Mouse (Mus musculus) retina, postnatal 7 days (tissue): ENCODE measurements around the gene Ccdc60.
A peak's percentile ranks its signal among the peaks of the same experiment; 100 is the strongest.
"Not testable (repeated sequence)": the region's sequence is repeated elsewhere in the genome, so short reads cannot be mapped to it uniquely, and the experiment has no call there.

Experiments
- DNase-seq: peaks from one replicate; pipeline ENCODE4 v3.0.0-alpha.2; 2012; ENCODE audit warnings: low read depth, low spot score

Ccdc60 gene

DNA sequence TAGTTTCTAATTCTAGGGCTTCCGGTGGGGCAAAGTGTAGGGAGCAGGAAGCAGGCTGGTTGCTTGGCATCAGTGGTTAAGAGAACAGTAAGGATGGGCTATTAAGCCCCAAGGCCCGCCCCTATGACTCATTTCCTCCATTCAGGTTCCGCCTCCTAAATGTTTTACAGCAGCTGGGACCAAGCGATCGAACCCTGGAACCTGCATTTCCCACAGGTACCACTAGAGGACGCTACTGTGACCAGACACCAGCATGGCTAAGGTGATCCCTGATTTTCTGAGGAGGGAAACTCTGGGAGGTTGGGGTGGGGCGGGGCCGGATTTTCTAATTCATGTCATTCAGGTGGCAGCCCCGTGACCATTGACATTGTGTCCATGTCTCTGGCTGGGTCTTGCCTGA, 96.1 kb downstream of the Ccdc60 start:
- DNase-seq = no peak

DNA sequence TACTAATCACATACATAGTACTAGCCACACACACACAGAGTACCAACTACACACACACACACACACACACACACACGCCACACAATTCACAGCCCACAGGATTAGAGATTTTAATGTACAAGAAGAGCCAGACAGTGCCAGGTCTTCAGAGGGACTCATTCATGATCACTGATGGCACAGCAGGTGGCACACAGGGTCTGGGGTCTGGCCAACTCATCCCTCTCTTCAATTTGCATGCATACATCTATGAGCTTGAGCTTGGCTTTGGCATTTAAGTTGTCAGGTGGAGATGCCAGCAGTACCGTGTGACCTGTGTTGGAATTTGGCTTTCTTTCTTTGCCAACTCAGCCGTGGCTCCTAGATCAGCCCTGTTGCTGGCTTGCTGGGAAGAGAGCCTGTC, 97.2 kb downstream of the Ccdc60 start:
- no peak for DNase-seq

DNA sequence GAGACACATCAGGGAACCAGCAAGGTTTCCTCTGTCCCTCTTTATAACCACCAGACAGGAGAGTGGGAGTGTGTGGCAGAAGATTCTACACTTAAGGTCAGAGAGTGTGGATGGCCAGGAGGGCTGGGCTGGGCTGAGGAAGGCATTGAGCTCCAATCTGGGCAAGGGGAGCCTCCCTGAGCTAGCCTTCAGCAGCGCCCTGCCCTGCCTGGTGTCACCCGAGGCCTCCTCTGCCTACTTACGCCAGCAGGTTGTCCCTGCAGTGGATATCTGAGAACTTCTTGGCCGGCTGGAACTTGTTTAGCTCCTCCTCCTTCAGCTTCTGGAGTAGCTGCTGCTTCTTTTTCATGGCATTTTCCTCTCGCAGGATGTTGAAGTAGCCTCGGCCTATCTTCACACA, 99.0 kb downstream of the Ccdc60 start:
- DNase-seq = no peak

DNA sequence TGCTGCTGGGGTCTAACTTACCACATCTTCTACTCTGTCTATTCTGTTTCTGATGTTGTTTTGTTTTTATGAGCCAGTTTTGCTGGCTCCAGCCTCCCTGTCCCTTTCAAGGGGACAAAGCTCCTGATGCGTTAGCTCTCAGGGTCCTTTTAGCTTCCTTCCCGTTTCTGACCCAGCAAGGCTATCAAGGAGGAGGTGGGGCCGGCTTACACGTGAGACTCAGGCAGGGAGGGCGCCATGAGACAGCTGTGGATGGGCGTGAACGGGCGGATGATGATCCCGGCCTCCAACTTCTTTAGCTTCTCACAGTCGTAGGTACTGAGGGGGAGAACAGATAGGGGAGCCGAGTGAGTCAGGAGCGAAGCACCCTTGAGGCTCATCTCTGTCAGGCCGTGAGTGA, 108.2 kb downstream of the Ccdc60 start:
- DNase-seq = no peak

DNA sequence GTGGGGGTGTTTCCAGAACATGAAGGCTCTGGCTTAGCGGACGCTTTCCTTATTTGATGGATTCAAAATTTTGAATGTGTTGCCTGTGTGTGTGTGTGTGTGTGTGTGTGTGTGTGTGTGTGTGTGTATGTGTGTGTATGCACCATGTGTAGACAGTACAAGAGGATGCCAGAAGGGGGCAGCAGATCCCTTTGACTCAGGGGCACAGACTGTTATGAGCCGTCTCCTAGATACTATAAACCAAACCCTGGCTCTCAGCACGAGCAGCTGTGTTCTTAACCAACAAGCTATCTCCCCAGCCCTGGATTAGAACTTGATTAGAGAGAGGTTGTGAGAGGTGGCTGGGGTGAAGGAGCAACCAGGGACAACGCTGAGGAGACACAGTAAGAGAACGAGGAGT, 117.1 kb downstream of the Ccdc60 start:
- no peak for DNase-seq

DNA sequence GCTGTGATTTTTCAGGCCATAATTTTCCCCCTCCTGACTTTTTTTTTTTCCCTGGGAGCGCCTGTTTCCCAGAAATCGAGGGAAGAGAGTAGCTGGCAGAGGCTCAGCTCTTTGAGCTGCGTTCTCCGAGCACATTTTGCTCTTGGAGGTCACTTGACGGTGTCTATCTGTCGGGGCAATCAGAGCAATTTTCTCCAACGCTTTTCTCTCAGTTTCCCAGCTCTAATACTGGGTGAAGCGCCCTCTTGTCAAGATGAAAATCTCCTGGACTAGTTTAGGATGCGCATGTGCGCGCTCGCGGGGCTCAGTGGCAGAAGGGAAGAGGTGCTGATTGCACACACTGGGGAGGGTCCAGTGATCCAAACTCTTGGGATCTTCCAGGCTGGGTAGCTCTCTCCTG, 121.8 kb downstream of the Ccdc60 start:
- DNase-seq = no peak

DNA sequence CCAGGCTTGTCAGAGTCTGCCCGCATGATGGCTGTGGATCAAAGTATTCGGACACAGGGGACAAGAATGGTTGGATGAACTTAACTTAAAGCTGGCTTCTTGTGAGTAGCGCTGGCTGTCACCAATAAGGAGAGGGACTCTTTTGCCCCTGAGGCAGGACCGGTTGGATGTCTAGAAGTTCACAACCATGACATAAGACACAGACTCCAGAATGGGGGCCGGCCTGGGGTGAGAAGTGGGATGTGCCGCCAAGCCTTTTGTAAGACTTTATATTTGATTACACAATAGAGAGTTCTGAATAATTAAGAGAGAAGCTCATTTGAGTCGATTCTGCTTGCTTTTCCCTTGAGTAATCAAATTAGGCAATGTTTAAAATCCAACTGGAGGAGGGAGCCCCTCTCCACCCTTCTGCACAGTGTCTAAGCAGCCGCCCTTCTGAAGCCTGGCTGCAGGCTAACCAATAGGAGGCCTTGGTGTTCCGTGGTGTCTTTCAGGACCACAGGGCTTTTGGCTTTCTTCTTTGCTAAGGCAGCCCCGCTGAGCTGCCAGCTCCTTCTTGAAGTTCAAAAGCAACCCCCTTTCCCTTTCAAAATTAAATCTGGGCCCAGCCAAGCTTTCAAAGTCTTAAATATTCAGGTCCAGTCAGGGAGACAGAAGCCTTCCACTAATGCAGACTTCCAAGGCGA, 123.4 kb downstream of the Ccdc60 start:
- no peak for DNase-seq

DNA sequence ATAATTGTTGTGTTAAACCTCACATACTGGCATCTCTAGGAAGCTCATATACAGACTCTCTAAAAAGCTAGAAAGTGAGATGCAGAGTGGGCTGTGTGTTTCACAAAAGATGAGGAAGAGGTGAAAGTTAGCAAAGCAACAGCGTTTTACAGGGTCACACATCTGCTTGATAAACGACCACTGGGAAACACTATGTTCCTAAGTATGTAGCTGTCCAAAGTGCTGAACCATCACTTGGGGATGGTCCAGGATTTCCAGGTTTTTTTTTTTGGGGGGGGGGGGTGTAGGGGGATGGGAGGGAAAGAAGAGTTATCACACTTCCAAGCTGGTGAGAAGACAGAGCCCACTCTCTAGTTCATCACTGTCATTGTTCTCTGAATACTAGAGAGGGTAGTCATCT, 134.0 kb downstream of the Ccdc60 start:
- DNase-seq = no peak

DNA sequence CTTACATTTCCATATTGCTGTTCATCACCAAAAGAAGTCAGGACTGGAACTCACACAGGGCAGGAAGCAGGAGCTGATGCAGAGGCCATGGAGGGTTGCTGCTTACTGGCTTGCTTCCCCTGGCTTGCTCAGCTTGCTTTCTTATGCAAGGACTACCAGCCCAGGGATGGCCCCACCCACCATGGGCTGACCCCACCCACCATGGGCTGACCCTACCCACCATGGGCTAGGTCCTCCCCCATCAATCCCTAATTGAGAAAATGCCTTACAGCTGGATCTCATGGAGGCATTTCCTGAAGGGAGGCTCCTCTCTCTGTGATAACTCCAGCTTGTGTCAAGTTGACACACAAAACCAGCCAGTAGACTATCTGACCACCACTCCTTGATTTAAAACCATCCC, 142.3 kb downstream of the Ccdc60 start:
- not testable (repeated sequence) for DNase-seq

DNA sequence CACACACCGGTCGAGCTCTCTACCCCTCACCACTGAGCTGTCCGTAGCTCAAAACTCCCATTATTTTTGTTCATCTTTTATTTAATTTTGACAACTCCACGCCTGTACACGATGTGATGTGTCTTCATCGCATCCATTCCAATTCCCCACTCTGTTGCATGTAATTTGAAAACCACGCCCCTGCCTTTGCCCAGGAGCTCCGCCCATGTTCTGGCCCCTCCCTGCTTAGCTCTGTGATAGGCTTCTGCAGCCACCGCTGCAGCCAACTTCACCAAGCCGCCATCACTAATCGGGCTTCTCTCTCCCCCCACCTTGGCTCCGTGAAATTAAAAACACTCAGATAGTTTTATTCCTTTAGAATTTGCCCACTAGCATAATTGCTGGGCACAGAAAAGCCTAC, 144.1 kb downstream of the Ccdc60 start:
- no peak for DNase-seq

DNA sequence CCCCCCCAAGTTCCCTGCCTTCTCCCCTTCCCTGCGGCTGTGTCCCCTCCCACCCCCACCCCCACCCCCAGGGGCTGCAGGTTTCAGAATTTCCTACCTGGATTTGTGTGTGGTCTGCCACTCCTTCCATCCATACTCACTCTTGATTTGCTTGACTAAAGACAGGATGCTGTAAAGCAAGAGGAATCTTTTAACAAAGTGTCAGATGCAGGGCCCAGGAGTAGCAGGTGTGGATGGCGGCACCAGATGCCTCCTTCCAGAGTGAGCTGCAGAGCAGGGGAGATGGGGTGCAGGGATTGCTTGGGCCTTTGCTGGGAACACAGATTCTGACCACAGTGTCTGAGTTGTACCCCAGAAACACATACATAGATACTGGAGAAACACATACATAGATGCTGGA, 148.1 kb downstream of the Ccdc60 start:
- no peak for DNase-seq

DNA sequence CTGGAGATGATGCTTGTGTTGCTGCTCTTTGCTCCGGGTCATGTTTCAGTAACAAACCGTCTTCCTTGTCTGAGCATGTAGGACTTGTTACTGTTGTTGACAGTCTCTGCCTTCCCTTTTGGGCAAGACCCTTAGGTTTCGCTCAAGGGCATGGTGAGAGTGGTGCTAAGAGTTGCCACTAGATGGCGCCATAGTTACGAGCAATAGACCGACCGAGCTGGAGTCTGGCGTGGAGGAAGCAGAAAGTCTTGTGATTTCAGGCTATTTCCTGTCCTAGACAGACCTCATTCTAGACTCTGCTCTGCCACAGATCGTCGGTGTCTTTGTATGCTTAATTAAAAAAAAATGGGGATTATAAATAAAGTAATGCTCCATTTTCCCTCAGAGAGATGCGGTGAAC, 165.4 kb downstream of the Ccdc60 start:
- DNase-seq = peak; percentile 70

DNA sequence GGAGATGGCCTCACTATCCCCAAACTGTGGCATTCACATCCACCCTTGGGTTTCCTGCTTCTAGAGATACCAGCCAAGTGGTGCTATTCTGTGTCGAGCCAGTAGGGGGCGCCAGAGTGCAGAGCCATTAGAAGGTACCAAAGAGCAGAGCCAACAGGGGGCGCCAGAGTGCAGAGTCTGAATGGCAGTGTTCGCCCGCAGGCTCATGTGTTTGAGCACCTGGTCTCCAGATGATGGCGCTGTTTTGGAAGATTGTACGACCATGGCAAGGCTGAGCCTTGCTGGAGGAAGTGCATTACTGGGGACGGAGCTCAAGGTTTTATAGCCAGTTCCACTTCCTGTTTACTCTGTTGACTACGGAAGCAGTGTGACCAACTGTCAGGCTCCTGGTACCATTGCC, 172.2 kb downstream of the Ccdc60 start:
- peak; percentile 62 for DNase-seq

DNA sequence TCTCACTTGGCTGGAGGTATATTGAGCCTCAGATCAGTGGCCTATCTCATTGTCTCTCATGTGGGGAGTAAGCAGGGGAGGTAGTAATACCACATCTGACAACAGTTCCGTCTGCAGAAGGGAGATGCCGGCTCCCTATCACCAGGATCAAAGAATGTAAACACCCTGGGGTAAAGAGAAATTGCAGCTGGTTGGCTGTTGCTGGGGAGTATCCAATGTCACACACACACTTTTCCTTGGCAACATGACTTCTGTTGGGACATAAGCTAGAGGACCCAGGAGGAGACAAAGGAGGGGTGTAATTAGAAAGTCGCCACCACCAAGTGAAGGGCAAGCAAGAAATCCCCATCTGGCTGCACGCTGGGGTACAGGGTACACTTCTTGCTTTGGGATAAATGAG, 172.7 kb downstream of the Ccdc60 start:
- no peak for DNase-seq

DNA sequence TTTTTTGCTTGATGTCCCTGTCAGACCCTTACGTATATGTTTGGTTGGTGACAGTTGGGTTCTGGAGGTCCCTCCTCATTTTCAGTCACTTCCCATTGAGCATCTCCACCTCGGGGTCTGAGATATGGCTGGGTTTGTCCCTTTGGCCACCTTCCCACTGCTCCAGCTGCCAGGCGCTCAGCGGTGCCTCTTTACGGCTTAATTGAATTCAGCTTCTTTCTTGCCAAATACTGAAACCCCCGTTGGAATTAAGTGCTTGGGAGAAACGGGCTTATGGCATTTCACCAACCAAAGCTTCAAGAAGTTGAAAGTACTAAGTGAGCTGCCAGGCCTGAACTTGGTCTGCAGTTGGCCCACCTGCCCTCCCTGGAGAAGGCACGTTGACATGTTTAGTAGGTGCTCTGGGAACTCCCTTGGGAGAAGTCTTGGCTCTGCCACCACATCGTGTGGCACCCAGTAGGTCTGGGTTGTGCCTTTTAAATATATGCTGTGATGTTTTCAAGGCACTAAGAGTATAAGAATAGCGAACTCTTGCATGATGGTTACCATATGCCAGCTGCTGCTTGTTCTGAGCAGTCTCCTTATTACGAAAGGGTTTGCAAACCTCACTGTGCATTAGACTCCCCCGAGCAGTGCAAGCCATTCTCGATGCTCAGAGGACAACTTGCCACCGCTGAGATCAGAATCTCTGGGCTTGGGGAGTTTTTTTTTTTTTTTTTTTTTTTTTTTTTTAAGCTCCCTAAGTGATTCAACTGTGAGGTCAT, 173.5 kb downstream of the Ccdc60 start:
- DNase-seq = no peak

DNA sequence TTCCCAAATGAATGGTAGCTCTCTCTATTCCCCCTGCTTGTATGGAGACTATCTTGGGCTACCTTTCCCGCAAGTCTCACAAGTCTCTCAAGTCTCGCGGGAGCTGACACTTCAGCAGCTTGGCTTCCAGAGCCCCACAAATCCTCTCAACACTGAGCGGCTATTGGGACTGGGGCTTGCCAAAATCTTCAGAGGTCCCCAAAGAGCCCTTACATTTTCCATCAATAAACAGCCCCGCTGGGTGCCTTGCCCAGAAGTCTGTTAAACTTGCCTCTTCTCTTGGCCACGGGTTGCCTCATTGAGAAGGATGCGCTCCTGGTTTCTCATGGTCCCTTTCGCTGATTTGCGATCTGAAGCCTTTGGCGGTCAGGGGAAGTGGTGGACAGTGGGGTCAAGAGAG, 180.1 kb downstream of the Ccdc60 start:
- no peak for DNase-seq

DNA sequence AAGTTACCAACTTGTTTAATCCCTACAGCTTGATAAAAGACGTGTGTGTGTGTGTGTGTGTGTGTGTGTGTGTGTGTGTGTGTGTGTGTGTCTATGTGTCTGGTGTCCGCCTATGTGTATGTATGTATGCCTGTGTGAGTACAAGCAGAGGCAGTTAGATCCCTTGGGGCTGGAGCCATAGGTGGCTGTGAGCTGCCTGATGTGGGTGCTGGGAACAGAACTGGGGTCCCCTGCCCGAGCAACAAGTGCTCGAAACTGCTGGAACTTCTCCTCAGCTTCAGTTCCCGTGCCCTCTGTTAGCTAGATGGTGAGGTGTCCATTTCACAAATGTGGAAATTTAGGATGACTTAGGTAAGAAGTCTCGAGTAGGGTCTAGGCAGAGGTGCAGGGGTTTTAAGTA, 204.6 kb downstream of the Ccdc60 start:
- DNase-seq = no peak

DNA sequence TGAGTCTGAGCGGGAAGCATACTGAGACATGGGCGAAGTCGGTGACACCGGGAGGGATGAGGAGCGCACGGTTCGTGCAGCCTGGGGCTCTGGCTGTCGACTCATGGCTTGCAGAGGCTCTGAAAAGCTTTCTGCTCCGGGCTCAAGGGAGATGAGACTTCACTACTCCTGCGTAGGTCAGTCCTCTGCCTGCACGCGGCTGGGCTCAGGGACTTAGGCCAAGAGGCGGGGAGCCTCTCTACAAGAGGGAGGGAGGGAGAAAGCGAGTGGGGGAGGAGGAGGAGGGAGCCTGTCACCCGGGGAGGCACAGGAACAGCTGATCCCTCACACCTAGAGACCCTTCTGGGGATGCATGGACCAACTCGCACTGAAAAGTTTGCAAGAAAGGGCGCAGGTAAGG, 205.7 kb downstream of the Ccdc60 start, which contains the start of gene Tmem233:
TSS of gene Tmem233 (minus strand) at position 164 of the 400 bp plus-strand sequence.
- DNase-seq = no peak

DNA sequence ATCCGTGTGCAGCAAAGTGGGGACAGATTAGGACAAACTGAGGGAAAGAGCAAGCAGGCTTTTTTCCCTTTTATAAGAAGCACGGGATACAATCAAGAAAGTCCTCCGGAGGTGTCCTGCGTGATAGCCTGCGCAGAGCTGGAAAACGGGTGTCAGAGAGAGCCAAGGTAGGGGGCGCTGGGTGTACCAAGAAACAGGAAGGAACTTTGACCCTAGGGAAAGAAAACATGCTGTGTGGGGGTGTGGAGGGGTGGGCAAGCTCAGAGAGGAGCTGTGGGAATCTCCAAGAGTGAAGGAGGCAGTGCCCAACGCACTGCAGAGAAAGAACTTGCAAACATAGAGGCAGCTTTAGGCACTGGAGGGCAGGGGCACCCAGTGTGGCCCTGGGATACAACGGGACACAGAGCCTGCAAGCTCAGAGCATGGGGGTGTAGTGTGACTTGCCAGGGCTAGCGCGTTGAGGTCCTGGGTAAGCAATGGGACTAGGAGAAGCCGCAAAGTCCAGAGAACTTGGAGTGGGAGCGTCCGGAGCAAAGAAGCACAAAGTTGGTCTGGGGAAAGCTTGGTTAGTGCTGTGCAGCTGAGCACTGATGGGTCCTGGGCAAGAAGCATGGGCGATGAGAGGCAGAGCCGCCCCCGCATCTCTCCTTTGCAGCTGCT, 206.4 kb downstream of the Ccdc60 start:
- no peak for DNase-seq

DNA sequence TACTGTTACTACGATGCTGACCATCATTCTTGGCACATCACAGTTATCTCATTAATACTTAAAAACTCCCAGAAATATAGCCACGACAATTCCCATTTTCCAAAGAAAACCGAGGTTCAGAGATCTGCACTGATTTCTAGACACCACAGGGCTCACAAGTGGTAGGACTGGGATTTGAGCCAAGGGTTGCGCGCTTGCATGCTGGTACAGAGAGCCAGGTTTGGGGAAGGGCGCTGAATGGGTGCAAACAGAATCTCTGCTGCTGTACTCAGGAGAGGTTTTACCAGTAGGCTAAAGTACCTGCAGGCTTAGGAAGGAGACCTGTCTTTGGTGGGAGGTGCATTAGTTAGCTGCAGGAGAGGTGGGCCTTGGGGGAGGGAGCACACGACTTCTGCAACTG, 207.2 kb downstream of the Ccdc60 start:
- DNase-seq = no peak

DNA sequence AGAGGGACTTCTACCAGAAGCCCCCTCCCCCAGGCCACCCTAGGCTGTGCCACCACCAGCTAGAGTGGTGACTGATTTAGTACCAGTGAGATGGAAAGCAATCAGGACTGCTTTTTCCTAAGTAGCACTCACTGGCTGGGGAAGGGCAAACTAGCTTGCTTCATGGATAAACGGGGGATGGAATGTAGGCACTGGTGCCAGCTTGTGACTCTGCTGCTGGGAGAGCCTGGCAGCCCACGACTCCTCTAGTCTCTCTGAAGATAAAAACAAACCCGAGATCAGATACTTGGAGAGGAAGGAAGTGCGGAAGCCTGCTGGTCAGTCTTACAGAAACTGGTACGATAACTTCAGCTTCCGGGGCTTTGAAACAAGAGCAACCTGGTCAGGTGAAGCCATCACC, 208.0 kb downstream of the Ccdc60 start:
- no peak for DNase-seq
